Mouse (Mus musculus): ENCODE measurements at regions not wholly inside any gene's neighbourhood (a gene's known extent, or its start where the extent isn't known, plus 50 kb on each side); places are given as distances from the start of the nearest gene placed in this dataset.

DNA sequence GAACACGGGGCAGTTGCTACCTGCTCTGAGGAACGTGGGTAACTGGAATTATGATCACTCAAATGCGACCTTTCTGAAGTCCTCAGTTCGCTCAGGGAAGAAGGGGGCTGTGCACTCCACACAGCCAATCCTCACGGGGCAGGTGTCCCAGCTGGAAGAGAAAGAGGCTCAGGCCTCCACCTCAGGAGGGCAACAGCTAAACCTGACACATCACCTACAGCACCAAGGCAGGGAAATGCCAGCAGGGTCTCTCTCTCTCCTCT is 92.7 kb upstream of the S1pr3 start:
- TF ChIP-seq CTCF (IDR thresholded peaks at IDR 0.05; ENCODE audit: borderline replicate concordance, insufficient read depth, low read depth, low read length) (no peak), POLR2A (IDR thresholded peaks at IDR 0.05; ENCODE audit: borderline replicate concordance, insufficient read depth, low read length) (no peak)

All from cerebellum, adult 2 months (tissue).